Mouse (Mus musculus) left cerebral cortex, adult 18-20 months (tissue): ENCODE measurements at regions not wholly inside any gene's neighbourhood (a gene's known extent, or its start where the extent isn't known, plus 50 kb on each side); places are given as distances from the start of the nearest gene placed in this dataset.
"Not testable (repeated sequence)": the region's sequence is repeated elsewhere in the genome, so short reads cannot be mapped to it uniquely, and the experiment has no call there.

Experiments used
- DNase-seq, 2 experiments: peaks; one replicate each; pipeline ENCODE4 v3.0.0; 2021 to 2022; ENCODE audit warnings: low spot score in 2 of 2, mixed read lengths in 1 of 2

DNA sequence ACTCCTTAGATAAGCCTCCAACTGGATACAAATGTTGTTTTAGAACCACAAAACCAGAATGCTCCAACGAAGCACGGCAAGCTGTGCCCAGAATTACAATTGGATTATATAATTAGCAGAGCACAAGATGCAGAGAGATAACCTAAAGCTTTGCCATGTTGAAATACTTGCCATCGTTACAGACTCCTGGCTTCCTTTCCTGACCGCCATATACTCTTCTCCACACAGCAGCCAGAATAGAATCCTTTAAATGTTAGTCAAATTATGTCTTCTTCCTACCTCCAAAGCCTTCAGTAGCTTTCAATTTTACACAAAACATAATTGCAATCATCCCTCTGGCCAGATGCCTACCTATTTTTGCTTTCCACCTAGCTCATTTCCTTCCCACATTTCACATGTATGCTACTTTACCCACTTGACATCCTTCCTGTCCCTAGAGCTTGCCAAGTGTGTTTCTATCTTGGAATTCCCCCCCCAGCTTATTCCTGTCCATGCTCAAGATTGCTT lies 52.8 kb upstream of the G2e3 start:
- DNase-seq, result peak; percentile 22 to 26

DNA sequence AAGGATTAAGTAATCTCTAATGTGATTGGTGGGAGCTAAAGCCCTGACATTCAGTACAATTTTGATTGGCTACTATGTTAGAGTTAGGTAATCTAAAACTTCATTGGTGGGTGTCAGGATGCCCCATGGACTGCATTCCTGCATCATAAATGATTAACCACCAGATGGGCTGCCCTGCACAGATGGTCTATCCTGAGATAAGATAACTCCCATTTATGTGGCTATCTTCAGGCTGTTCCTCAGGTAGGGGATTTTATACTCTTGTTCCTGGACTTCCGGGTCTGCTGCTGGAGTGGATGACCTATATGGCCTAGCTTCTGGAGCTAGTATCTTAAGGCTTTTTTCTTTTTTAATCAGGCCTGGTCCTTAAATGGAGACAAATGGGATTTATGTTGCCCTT lies 69.5 kb upstream of the G2e3 start:
- DNase-seq, result no peak

DNA sequence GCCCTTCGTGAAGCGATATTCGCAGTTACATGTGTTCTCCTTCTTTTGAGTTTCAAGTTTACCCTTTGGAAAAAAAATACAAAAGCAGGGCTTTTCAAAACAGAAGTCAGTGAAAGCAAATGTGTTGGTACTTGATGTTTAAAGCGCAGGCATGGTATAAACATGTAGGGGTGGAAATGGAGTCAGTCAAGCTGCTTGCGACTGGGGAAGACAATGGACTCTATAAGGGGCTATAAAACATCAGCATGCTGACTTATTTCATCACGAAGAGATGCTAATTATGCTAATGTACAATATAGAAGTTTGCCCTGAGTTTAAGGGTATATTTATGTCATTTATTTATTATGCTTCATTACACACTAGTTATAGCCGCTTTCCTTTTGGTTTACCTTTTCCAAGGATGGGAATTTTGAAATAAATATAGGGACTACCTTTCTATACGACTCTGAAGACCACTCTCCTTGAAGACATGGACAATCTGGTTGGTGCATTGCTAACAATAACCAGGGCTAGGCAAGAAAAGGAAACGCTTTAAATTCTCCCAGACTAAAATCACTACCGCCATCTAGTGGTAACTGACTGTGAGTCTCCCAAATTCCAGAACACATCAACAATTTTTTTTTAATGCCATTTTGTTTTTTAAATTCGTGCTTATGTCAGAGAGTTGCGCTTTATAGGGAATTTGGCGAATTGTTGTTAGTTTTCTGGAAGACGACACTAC lies 71.9 kb upstream of the G2e3 start:
- peak; percentile 23 to 29 for DNase-seq

GRCm38 (mm10) chr12:51273486-51273885 lies 74.4 kb upstream of the G2e3 start:
- DNase-seq, result no peak

GRCm38 (mm10) chr12:51242839-51243238 lies 105.0 kb upstream of the G2e3 start:
- peak in 1 of 2 experiments; percentile 11 for DNase-seq

DNA sequence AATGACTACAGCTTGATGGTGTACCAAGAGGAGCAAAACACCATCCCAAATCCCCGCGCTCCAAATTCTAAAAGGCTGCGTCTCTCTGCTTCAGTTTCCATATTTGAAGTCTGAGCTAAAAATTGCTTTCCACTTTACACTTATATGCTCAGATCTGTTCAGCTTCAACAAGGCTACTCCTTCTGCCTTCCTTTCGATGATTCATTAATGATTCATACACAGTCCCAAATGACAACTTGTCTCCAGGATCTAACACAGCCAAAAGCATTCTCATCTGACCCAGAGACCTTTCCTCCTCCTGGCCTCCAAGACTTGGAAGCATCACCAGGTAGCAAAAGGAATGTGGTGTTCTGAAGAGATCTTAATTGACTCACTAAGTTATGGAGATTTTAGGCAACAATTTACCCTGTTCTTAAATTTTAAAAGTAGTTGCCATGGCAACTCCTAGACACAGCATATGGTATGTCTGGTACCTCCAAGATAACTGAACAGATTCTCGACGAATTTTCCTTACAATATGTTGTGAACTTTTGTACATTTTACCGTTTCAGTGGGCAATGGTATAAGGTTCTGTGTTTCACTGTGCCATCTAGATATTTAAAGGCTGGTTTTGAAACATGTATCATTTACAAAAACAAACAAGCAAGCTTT lies 106.6 kb upstream of the G2e3 start:
- DNase-seq, result peak in 1 of 2 experiments; percentile 39

DNA sequence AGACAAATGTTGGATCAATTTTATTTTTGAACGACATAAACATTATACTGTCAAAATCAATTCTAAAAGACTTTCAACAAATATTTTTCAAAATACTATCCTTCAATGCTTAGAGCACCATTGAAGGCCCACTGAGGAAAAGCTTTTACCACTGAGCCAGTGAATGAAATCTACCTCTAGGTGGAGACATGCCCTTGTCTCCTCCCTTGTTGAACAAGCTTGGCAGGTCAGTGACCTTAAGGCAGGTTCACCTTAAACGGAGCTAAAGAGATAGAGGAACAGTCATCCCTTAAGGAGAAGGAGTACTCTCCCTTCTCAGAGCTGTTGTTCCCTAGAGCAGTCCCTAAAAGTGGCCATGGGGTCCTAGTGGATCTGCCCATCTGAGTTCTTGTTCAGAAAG lies 136.2 kb upstream of the G2e3 start:
- DNase-seq, result no peak

- no peak for DNase-seq
These were observed 151.6 kb upstream of the G2e3 start for GRCm38 (mm10) chr12:51196289-51196688.

GRCm38 (mm10) chr12:51195136-51195535 lies 152.7 kb upstream of the G2e3 start:
- no peak for DNase-seq

- no peak for DNase-seq
These were observed 157.1 kb upstream of the G2e3 start for GRCm38 (mm10) chr12:51190754-51191153.

GRCm38 (mm10) chr12:51190186-51190585 lies 157.7 kb upstream of the G2e3 start:
- no peak for DNase-seq

GRCm38 (mm10) chr12:51188229-51188628 lies 159.6 kb upstream of the G2e3 start:
- DNase-seq, result peak; percentile 44 to 63

- no peak for DNase-seq
These were observed 160.1 kb upstream of the G2e3 start for GRCm38 (mm10) chr12:51187726-51188125.

DNA sequence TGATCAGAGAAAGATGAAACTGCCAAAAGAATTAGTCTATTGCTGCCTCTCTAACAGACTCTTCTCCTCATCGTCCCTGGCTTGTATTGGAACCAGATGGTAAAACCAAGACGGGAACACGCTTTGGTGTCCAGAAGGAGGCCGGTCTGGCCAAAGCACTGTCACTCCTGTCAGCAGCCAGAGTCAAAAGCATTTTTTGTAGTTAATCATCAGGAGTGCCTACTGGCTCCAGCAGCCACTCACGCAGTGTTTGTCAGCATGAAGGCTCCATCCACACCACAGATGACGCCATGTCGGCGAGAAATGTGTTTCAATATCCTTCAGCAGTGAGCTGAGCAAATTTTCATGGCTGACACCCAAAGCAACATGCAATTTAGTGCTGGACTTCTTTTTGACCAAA lies 162.1 kb upstream of the G2e3 start:
- DNase-seq, result peak in 1 of 2 experiments; percentile 10

GRCm38 (mm10) chr12:51174906-51175756 lies 172.7 kb upstream of the G2e3 start:
- no peak for DNase-seq

DNA sequence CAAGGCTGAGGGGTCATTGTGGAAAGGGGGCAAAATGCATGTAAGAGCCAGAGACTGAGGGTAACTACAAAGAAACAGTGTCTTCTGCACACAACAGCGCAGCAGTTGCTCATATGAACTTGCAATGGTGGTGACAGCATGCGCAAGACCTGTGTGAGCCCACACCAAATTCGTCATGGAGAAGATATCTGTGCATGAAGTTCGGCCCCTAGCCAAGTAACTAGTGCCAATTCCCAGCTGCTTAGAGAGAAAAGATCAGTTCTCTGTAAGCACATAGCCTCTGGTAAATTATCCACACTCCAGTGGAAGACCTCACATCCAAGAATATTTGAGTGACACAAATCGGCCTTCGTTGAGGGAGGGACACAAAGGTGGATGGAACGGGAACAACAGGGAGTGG lies 182.7 kb upstream of the G2e3 start:
- DNase-seq, result no peak

- DNase-seq, result no peak
These were observed 186.9 kb upstream of the G2e3 start for GRCm38 (mm10) chr12:51160995-51161394.

GRCm38 (mm10) chr12:51160122-51160521 lies 187.7 kb upstream of the G2e3 start:
- DNase-seq, result no peak

DNA sequence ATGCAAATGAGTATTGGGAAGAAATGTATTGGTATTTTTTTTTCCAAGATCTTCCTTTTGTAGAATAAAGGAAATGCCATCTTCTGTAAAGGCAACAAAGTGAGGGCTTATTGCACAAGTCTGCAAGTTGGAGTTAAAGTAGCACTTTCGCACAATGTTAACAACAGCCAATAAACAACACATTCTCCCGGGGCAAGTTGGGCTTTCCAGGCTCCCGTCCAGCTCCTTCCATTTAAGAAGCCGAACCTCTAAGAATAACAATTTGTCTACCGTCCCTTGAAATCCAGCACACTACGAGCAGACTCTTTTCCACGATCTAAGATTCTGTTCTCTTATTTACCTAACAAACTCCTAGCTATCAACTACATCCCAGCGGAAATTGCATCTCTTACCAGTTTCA lies 199.9 kb upstream of the G2e3 start:
- no peak for DNase-seq

- DNase-seq, result no peak
These were observed 204.0 kb upstream of the G2e3 start for GRCm38 (mm10) chr12:51143840-51144239.

DNA sequence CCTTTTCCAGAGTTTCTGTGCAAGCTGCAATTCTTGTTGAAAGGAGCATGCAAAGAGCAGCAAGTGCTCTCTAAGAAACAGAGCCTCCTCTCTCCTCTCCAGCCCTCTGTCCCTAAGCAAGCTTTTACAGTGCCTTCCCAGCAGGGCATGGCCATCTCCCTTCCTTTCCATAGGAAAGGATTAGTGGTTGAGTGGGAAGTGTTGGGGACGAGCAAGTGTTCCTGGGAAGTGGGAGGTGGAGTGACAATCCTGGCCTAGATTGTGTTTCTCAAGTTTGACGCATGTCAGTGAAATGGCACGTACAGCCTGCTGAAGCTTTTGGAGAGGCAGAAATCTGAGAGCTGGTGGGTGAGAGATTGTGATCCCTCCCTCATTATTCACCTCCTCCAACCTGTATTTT lies 204.7 kb upstream of the G2e3 start:
- DNase-seq, result peak; percentile 62 to 77

- not testable (repeated sequence) for DNase-seq
These were observed 214.2 kb upstream of the G2e3 start for GRCm38 (mm10) chr12:51133676-51134075.
